Mouse (Mus musculus): ENCODE data around the gene Tet3.

The Tet3 gene

DNA sequence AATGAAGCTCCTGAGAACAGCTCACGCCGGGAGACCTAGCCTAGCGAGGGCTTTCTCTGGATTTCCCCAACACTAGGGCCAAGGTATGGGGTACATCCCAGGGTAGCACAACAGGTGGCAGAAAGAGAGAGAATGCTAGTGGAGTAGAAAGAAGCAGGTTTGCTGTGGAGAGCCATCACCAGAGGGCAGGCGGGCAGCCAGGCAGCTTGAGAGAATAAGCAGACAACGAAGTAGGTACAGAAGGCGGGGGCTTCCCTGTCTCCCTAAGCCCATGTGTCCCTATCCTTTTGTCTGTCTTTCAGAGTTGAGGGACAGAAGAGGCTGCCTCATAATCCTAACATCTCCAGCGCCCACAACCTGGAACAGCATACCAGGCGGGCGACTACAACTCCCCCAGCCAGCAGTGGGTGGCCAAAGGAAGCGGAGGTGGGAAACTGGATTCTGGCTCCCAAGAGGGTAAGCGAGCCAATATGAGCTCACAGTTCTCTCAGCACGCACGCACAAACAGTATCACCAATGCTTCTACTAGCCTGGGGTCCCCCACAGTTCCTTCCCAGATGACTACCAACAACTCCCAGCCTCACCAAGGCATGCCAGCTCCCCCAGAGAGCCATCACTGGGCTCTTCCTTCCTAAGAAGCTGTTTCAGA, 19.6 kb downstream of the Tet3 start:
- no peak for DNase-seq

DNA sequence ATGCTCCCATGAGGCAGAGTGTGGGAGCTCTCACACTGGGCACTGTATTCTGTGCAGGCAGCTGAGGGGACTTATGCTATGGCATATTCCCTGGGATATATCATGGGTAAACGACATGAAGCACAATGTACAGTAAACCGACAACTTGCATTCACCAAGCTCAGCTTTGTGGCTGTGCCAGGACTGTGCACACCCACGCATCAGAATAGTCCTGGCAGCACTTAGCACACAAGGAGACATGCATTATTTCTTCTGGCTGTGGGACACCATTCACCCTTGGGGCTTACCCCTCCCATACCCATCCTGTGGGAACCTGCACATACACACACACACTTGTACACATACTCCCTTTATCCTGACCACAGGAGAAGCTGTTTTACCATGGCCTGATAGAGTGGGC, 20.3 kb downstream of the Tet3 start:
- no peak for DNase-seq

DNA sequence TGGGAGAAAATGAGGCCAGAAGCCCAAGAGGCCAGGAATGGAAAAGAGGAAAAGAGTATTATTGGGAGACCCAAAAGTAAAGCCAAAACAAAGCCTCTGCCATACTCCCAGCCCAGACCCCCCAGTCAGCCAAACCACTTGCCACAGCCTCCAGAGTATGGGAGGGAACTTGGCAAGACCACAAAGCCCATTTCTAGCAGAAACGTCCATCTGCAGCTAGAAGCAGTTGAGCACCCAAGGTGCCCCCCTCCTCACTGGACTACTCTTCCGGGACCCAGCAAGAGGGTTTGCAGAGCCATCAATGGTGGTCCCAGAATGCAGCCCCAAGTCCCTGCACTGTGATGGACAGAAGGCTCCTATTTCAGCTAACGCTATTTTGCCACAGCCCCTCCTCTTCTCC, 21.1 kb downstream of the Tet3 start:
- no peak for DNase-seq

DNA sequence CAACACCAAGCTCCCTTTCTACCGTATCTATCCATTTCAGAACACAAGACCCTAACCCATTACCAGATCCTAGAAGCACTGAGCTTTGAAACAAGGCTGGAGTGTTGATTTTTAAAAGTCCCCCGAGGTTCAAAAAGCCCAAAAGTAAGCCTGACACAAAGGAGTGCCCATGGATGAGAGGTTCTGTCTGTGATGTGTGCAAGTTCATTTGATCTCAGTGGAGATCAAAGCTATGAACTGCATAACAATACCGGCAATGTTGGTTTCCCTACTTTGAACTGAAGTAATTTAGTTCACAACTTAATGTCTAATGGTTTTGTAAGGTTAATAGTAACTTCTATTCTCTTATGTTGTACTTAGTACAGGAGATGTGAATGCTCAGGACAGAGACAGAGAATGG, 21.7 kb downstream of the Tet3 start:
- no peak for DNase-seq

DNA sequence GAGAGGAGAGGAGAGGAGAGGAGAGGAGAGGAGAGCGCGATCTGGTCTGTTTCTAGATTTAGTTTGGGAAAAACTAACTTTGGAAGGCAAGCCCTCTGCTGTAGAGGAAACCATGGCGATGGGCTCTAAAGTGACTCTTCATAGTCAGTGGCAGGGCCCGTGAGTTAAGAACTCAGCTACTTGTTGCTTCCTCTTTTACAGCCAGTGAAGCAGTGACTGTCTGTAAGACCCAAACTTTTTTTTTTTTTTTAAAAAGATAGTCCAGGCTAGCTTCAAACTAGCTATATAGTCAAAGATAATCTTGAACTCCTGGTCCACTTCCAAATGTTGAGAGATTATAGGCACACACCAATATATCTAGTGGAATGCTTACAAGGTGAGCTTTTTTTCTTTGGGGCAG, 22.3 kb downstream of the Tet3 start:
- DNase-seq = no peak

DNA sequence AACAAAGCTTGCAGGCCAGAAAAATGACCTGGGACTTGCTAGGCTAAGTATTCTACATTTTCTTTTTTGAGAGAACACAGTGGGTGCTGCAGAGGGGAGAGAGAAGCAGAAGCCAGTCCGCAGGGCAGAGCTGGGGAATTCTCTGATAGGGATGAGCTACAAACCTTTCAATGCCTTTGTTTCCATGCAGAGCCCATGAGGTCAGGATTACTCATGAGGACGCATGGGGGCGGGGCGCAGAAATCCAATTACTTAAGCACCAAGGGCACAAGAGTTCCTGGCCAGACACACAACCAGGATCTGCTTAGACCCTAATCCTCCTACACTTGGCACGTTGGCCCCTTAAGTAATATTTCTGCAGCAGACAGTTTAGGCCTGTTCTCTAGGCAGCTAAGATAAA, 23.7 kb downstream of the Tet3 start:
- DNase-seq = peak in 1 of 2 experiments; percentile 42

DNA sequence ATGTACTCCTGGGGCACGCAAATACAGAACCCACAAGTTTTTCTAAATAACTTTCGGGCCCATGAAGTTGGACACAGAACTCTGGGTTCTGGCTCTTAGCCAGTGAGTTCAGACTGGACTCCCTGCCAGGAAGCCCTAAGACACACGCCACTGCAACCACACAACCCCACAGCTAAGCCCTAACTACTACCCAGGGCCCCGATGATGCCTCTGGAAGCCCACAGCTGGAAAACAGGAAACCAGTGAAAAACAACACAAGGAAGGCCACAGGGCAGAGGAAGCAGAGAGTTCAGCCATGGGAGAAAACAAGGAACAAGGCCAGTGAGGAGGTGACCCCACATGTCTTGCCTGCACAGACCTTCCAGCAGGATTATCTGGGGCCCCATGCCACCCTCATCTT, 25.3 kb downstream of the Tet3 start:
- DNase-seq = no peak

DNA sequence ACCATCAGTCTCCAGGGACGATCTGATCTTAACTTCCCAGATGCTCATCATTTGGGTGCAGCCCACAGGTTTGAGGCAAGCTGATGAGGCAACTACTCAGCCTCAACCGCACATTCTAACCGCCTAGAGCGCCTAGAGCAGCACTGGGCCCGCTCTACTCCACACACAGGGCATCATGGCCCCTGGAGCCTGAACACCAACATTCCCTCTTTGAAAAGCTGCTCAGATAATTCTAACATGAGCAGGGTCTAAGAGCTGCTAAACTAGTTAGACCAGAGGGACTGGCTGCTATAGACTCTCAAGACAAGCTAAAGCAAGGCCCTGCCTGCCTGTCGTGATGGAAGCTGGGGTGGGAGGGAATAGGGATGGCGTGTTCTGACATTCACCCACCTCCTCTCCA, 25.9 kb downstream of the Tet3 start:
- DNase-seq = peak in 1 of 2 experiments; percentile 38

DNA sequence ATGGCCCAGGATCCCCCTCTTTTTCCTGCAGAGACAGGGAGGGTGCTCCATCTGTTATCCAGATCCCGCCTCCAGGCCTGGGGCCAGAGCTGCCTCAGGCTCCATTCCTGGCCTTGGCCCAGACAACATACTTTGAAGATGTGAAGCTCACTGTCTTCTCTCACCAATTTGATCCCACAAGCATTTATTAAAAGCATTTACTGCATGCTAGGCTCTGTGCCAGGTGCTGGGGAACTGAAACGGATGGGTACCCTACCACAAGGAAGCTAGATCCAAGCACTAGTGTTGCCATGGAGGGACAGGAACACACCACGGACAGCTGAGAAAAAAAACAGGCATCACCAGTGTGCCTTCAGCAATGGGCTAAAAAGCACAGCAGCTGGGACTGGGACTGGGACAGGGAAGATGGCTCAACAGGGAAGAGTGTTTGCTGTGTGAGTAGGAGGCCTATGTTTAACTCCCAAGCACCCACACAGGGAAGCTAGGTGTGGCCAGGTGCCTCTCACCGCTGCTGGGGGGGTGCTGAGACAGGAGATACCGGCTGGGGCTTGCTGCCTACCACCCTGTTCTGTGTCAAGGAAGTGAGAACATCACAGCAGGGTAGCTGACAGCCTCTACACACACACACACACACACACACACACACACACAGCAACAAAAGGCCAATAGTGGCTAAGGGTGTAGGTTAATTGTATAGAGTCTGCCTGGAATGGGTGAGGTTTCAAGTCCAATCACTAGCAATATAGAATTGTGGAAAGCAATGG, 30.7 kb downstream of the Tet3 start:
- DNase-seq = peak in 1 of 2 experiments; percentile 47

DNA sequence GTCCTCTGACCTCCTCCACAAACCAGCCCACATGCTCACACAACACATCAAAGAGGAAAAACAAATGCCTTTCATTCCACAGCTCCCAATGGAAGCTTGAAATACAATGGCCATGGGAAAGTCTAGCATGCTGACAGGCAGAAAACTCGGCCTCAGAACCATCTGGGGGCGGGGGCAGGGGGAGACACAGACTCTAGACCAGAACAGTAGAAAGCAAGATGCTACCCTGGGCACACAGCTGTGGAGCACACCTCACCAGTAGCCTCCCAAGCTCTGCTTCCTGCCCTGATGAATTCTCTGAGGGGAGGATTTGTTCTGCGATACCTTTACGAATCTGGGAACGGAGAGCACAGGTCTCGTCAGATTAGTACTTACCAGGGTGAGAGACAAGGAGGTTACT, 31.4 kb downstream of the Tet3 start:
- no peak for DNase-seq

DNA sequence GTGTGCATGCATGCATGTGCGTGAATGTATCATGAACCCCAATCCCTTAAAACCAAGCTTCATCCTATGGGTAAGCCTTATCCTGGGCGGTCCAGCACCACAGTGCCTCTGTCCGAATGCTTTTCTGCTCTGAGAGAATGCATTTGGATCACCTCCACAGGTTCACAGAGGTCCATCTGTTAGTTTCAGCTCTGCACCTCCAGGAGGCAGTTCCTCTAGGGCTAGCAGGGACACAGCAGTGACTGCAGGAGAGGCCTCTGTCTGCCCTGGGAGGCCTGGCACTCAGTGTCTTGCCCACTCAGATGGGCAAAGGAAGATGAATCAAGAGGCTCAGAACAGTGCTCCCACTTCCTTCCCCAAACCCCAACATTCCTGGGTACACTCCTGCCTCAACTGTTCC, 32.3 kb downstream of the Tet3 start:
- DNase-seq = no peak

DNA sequence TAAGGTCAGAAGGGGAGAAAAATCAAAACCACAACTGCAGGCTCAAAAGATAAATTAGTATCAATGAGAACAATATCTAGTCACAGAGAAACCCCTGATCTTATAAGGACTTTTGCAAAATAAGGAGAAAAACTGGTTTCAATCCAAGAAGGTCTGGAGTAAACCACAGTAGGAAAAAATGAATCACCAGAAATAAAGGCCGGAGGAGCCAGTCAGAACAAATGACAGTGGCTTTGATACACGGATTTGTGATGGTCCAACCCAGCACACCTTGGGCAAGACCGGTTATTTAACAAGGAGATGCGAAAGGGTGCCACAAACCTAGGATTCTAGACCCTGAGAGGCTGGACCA, 34.9 kb downstream of the Tet3 start:
- no peak for DNase-seq

DNA sequence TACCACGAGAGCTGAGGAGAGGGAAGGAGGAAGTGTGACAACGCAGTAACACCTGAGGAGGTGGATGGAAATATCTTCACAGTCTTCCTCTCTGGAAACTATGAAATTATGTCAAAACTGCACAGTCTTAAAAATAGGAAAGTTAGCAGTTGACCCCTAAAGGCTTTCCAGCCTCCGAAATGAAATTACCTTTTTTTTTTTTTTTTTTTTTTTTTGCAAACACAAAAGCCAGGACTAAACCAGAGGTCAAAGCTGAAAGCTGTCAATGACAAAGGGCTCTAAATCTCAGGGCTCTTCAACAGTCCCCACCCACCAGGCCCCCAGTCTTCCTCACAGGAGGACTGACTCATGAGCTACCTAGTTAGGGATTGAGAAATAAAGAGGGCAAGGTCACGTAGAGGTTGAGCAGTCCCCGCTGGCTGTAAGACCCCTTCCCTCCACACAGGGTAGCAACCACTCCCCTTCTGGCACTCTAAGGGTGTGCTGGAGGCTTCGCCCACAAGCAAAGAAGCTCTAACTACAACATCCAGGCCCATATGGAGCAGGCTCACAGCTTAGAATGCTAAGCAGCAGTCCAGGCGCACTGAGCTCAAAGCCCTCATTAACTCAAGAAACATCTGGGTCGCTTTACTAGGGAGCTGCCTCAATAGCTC, 35.4 kb downstream of the Tet3 start:
- DNase-seq = no peak

DNA sequence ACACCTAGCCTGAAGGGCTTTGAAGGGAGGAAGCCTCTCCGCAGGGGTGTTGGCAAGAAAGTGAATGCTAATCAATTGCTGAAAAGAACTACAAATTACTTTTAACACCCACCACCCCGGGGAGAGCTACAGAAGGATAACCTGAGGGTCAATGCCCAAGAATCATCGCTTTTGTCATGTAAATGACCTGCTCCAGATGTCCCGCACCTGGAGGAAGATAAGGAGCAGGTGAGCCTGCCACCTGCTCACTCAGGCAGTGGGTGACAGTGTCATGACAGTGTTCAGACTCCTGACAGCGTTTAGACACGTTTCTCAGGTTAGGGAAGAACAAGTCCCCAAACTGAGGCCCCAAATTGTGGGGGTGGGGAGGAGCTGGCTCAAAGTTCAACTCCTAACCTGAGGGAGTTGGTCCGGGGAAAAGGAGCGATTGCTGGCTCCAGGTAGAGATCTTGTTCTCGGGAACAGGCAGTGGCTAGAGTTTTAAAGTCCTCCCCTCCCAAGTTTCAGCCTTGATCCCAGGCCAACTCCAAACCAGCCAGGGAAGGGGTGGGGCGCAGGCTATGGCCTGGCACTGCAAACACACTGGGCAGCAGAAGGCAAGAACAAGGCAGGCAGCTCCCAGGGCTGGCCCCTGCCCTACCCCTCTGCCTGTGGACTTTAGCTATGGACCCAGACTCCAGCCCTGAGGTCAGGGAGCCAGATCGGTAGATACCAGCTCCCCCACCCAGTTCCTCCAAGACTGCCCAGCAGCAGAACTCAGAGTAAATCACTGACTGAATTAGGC, 36.8 kb downstream of the Tet3 start:
- peak; percentile 81 to 89 for DNase-seq

DNA sequence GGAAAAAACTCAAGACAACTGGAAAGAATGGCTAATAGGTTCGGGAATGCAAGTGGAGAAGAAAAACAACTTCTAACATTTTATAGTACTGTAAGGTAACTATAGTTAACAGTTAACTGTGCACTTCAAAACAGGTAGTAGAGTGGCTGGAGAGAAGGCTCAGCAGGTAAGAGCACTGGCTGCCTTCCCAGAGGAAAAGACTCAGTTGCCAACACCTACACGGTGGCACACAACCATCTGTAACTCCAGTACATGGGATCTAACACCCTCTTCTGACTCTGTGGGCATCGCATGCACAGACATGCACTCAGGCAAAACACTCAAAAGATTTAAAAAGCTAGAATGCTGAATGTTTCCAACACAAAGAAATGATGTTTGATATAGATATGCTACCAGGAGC, 39.4 kb downstream of the Tet3 start:
- DNase-seq = peak in 1 of 2 experiments; percentile 44

DNA sequence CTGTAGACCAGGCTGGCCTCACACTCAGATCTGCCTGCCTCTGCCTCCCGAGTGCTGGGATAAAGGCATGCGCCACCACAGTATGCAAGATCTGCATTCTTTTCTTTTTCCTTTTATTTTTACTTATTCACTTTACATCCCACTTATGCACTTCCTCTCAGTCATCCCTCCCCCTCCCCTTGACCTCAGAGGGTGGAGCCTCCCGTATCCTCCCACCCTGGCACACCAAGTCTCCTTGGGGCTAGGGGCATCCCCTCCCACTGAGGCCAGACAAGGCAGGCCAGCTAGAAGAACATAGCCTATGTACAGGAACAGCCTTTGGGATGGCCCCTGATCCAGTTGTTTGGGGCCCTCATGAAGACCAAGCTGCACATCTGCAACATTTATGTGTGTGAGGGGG, 41.4 kb downstream of the Tet3 start:
- DNase-seq = no peak

DNA sequence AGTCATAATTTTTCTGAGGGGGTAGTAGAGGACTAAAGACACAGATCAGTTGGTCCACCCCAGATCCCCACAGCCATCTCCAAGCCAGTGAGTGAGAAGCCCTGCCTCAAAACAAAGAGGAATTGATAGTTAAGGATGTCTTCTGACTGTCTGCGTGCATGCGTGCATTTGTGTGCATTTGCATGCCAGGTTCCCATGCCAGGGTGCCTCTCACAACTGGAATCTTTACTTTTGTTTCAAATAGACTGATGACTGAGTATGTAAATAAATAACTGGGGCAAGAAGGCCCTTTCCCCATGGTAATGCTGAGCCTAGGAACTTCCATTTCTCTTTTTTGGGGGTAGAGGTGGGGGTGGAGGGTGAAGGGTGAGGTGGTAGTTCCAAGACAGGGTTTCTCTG, 41.8 kb downstream of the Tet3 start:
- no peak for DNase-seq

DNA sequence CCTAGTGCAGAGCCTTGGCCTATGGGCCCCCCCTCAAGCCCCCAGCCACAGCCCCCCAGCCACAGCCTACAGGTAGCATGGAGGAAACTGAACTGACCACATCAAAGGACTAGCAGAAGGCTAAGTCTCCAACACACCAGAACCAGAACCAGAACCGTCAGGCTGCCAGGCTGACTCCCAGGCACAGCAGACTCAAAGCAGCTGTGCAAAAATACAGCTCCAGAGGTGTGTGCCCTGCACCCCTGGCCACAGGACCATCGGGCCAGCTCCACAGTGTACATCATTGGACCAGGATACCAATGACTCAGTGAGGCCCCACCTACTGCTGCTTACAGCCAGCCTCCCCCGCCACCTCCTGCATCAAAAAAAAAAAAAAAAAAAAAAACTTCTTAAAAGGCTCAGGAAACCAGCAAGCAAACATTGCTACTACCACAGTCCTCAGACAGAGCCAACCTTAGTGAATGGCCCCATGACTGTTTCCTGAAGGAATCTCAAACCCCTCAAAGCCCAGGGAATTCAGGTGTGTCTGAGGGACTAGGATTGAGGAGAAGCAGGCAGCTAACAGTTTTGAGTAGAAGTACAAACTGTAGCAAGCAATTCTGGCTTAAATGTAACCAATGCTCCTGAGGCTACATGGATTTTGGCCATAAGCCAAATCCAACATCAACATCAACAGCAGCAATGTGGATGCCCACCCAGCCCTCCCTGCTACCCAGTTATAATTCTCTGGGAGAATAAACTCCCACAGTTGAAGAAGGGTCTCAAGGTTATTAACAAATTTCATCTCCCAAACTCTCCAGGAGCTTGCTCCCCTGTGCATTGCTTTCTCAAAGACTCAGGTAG, 42.4 kb downstream of the Tet3 start:
- peak in 1 of 2 experiments; percentile 55 for DNase-seq

DNA sequence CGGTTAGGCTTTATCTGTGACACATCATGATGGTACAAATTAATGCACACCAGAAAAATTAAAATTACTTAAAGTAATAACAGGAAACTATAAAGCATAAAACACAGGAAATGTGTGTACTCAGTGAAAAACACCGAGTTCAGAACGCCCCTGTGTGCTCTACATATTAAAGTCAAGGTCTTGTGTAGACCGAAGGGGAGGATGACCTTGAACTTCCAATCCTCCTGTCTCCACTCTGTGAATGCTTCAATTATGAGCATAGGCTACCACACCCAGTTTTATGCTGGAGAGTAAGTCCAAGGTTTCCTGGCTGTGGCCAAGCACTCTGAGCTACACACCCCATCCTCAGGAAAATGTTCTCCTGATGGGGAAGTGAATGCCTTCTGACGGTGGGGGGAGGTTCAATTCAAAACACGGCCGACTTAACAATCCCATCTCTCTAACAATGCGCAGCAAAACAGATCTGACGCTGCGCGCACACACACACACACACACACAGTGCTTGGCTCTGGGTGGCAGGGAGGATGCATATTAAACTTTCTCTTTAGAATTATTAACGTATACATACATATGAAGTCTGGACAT, 43.4 kb downstream of the Tet3 start:
- peak; percentile 24 to 50 for DNase-seq

DNA sequence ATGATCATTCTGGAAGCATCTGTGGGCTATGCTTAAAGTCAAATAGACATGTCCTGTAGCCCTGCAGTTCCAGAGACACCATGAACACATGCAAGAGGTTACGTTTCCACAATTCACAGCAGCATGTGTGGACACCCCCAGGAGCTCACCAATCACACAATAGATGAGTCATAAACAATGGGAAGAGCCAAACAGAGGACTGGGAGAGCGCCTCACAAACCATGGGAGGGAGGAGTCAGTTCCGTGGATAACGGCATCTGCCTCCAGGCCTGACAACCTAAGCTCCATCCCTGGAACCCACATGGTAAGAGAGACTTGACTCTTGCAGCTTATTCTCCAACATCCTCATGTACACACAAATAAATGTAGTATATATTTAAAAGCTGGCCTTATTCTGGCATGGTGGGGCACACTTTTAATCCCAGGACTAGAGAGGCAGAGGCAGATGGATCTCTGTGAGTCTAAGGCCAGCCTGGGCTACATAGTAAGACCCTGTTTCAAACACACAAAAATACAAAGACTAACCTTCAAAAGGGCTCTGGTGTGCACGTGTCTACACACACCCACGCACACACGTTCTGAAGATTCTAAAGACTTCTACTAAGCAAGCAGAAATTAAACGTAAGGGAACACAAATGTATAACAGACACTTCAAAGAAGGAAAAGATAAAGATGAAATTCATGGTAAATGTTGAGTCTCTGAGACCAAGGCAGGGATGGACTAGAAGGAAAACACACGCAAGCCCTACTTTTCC, 44.1 kb downstream of the Tet3 start:
- no peak for DNase-seq

DNA sequence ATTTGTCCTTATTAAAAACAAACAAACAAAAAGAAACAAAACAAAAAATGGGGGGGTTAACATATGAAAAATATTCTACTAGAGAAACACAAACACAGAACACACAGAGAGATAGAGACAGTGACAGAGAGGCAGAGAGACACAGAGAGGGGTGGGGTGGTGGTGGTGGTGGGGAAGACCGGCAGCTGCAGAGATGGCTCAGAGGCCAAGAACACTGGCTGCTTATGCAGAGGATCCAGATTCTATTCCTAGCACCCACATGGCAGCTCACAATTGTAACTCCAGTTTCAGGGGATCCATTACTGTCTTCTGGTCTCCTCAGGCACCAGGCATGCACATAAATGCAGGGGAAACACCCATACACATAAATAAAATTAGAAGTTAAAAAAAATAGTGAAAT, 45.2 kb downstream of the Tet3 start:
- DNase-seq = no peak

All from lung, adult 18-20 months (tissue).